Mouse (Mus musculus): ENCODE data around the gene Olfr120. TPM values are rescaled to one million over a fixed set of nuclear protein-coding genes. Genes with fewer than 3 reads are reported as not detected.

Olfr120 gene
- not detected for polyA plus RNA-seq (2014; fragmentation: Illumina TruSeq; extraction: RNeasy Lipid Tissue Mini Kit (QIAGEN cat#74804); ENCODE audit: low read depth, low replicate concordance)

DNA sequence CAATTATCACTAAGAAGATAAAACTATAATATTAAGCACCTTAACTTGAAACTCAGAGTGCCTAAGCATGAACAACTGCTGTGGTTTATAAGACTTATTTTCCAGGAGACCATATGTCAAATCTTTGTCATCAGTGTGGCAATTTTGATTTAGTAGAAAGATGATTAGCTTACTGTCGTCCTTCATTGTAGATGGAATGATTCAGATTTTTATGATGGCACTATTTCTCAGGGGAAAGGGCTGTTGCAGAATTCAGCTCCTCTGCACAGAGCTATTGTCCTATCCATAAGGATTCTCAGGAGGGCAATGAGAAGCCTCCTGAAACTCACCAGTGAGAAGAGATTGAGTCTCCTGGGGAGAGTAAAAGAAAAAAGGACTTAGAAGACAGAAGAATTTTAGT lies at the start of gene Olfr120:
Gene Olfr120 (plus strand): TSS at position 301 of the 400 bp plus-strand sequence.

DNA sequence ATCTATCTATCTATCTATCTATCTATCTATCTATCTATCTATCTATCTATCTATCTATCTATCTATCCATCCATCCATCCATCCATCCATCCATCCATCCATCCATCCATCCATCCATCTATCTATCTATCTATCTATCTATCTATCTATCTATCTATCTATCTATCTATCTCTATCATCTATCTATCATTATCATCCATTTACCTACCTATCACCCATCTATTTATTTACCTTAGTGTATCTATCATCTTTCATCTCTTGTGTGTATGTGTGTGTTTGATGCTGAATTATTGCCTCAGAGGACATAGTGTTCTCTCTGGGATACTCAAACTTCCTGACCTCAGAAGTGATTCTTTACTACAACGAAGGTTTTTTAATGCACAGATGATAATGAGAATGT lies 25.3 kb upstream of the Olfr120 start, which contains the start of gene Olfr119:
Gene Olfr119 (plus strand): TSS at position 301 of the 400 bp plus-strand sequence.

GRCm38 (mm10) chr17:37768307-37768706 lies 46.7 kb downstream of the Olfr120 start, which contains the start of gene Olfr122:
Olfr122 (plus strand) TSS chr17:37768607.

Other genes starting within 250 kb of the Olfr120 start
- gene H2-M2, start 238.3 kb upstream of the Olfr120 start, polyA plus RNA-seq (2014; fragmentation: Illumina TruSeq; extraction: RNeasy Lipid Tissue Mini Kit (QIAGEN cat#74804); ENCODE audit: low read depth, low replicate concordance), result not detected
- not detected for gene Olfr110, start 229.3 kb upstream of the Olfr120 start, polyA plus RNA-seq (2014; fragmentation: Illumina TruSeq; extraction: RNeasy Lipid Tissue Mini Kit (QIAGEN cat#74804); ENCODE audit: low read depth, low replicate concordance)
- gene Olfr111, start 213.8 kb upstream of the Olfr120 start, polyA plus RNA-seq (2014; fragmentation: Illumina TruSeq; extraction: RNeasy Lipid Tissue Mini Kit (QIAGEN cat#74804); ENCODE audit: low read depth, low replicate concordance), result not detected
- not detected for gene Olfr112, start 152.4 kb upstream of the Olfr120 start, polyA plus RNA-seq (2014; fragmentation: Illumina TruSeq; extraction: RNeasy Lipid Tissue Mini Kit (QIAGEN cat#74804); ENCODE audit: low read depth, low replicate concordance)
- gene Olfr113, start 144.1 kb upstream of the Olfr120 start, polyA plus RNA-seq (2014; fragmentation: Illumina TruSeq; extraction: RNeasy Lipid Tissue Mini Kit (QIAGEN cat#74804); ENCODE audit: low read depth, low replicate concordance), result not detected
- gene Olfr114, start 129.1 kb upstream of the Olfr120 start, polyA plus RNA-seq (2014; fragmentation: Illumina TruSeq; extraction: RNeasy Lipid Tissue Mini Kit (QIAGEN cat#74804); ENCODE audit: low read depth, low replicate concordance), result not detected
- gene Olfr115, start 94.7 kb upstream of the Olfr120 start, polyA plus RNA-seq (2014; fragmentation: Illumina TruSeq; extraction: RNeasy Lipid Tissue Mini Kit (QIAGEN cat#74804); ENCODE audit: low read depth, low replicate concordance), result not detected
- gene Olfr116, start 94.6 kb upstream of the Olfr120 start, polyA plus RNA-seq (2014; fragmentation: Illumina TruSeq; extraction: RNeasy Lipid Tissue Mini Kit (QIAGEN cat#74804); ENCODE audit: low read depth, low replicate concordance), result not detected
- not detected for gene Olfr117, start 58.0 kb upstream of the Olfr120 start, polyA plus RNA-seq (2014; fragmentation: Illumina TruSeq; extraction: RNeasy Lipid Tissue Mini Kit (QIAGEN cat#74804); ENCODE audit: low read depth, low replicate concordance)
- not detected for gene Olfr118, start 54.8 kb upstream of the Olfr120 start, polyA plus RNA-seq (2014; fragmentation: Illumina TruSeq; extraction: RNeasy Lipid Tissue Mini Kit (QIAGEN cat#74804); ENCODE audit: low read depth, low replicate concordance)
- not detected for gene Olfr119, start 25.2 kb upstream of the Olfr120 start, polyA plus RNA-seq (2014; fragmentation: Illumina TruSeq; extraction: RNeasy Lipid Tissue Mini Kit (QIAGEN cat#74804); ENCODE audit: low read depth, low replicate concordance)
- not detected for gene Olfr121, start 27.0 kb downstream of the Olfr120 start, polyA plus RNA-seq (2014; fragmentation: Illumina TruSeq; extraction: RNeasy Lipid Tissue Mini Kit (QIAGEN cat#74804); ENCODE audit: low read depth, low replicate concordance)
- gene Olfr122, start 46.8 kb downstream of the Olfr120 start, polyA plus RNA-seq (2014; fragmentation: Illumina TruSeq; extraction: RNeasy Lipid Tissue Mini Kit (QIAGEN cat#74804); ENCODE audit: low read depth, low replicate concordance), result not detected
- gene Olfr123, start 71.7 kb downstream of the Olfr120 start, polyA plus RNA-seq (2014; fragmentation: Illumina TruSeq; extraction: RNeasy Lipid Tissue Mini Kit (QIAGEN cat#74804); ENCODE audit: low read depth, low replicate concordance), result not detected
- not detected for gene Olfr124, start 78.1 kb downstream of the Olfr120 start, polyA plus RNA-seq (2014; fragmentation: Illumina TruSeq; extraction: RNeasy Lipid Tissue Mini Kit (QIAGEN cat#74804); ENCODE audit: low read depth, low replicate concordance)
- gene Olfr125, start 111.1 kb downstream of the Olfr120 start, polyA plus RNA-seq (2014; fragmentation: Illumina TruSeq; extraction: RNeasy Lipid Tissue Mini Kit (QIAGEN cat#74804); ENCODE audit: low read depth, low replicate concordance), result not detected
- gene Olfr126, start 125.7 kb downstream of the Olfr120 start, polyA plus RNA-seq (2014; fragmentation: Illumina TruSeq; extraction: RNeasy Lipid Tissue Mini Kit (QIAGEN cat#74804); ENCODE audit: low read depth, low replicate concordance), result not detected
- not detected for gene Olfr127, start 178.6 kb downstream of the Olfr120 start, polyA plus RNA-seq (2014; fragmentation: Illumina TruSeq; extraction: RNeasy Lipid Tissue Mini Kit (QIAGEN cat#74804); ENCODE audit: low read depth, low replicate concordance)
- not detected for gene Olfr128, start 198.7 kb downstream of the Olfr120 start, polyA plus RNA-seq (2014; fragmentation: Illumina TruSeq; extraction: RNeasy Lipid Tissue Mini Kit (QIAGEN cat#74804); ENCODE audit: low read depth, low replicate concordance)
- gene Olfr761, start 231.3 kb downstream of the Olfr120 start, polyA plus RNA-seq (2014; fragmentation: Illumina TruSeq; extraction: RNeasy Lipid Tissue Mini Kit (QIAGEN cat#74804); ENCODE audit: low read depth, low replicate concordance), result not detected

Measured in kidney, adult 10 weeks (tissue).